Mouse (Mus musculus) gonadal fat pad, adult 2 months (tissue): Measurements from ENCODE around the gene Unc50. TPM values are rescaled to one million over a fixed set of nuclear protein-coding genes. Genes with fewer than 3 reads are reported as not detected.

Experiments used
- DNase-seq: peaks from one replicate; pipeline ENCODE4 v3.0.0-alpha.2; 2012; ENCODE audit warnings: low read depth
- polyA plus RNA-seq: library from polyadenylated mRNA; depleted of rRNA; stranded (reverse); fragments of >200 nt; gene quantifications from 2 replicates; pipeline ENCODE4 v1.2.3, GENCODE M21; 2012; rRNA removed

The Unc50 gene
- polyA plus RNA-seq, 1 experiment = 64.9 TPM

DNA sequence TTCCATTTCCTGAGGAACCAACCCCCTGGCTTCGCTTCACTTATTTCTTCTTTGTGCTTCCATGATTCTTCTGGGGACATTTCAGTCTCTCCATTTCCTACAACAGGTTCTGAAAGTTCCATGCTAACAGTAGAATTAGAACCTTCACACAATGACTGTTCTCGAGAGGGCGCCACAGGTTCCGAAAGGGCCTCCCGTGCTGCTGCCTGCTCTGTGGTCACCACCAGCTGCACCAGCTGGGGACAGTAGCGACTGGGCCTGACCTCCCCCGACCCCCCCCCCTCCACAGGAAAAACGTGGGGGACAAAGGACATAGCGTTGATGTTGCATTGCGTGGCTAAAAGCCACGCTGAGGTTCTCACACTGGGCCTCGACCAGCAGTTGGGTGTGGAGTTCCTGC lies 58.6 kb downstream of the Unc50 start:
- DNase-seq = no peak

Other genes starting within 250 kb of the Unc50 start
- 0.03 and 0.12 TPM in 2 replicates for gene Cnga3, start 215.7 kb upstream of the Unc50 start, polyA plus RNA-seq
- gene Inpp4a, start 130.3 kb upstream of the Unc50 start, polyA plus RNA-seq = 10.6 and 14.2 TPM in 2 replicates
- gene Coa5, start within 50 bp of the Unc50 start, polyA plus RNA-seq = 65.9 and 71.7 TPM in 2 replicates
- gene Mgat4a, start 110.9 kb downstream of the Unc50 start, polyA plus RNA-seq = 3.2 and 4.5 TPM in 2 replicates